Mouse (Mus musculus): Measurements from ENCODE around the gene Wdr66. TPM values are rescaled to one million over a fixed set of nuclear protein-coding genes. Genes with fewer than 3 reads are reported as not detected.
"Not testable (repeated sequence)": the region's sequence is repeated elsewhere in the genome, so short reads cannot be mapped to it uniquely, and the experiment has no call there.

Wdr66 gene
- polyA plus RNA-seq (2015; fragmentation: Nextera tagmentation; extraction: Ambion mirVana) = 0.84 and 1.1 TPM in 2 replicates

DNA sequence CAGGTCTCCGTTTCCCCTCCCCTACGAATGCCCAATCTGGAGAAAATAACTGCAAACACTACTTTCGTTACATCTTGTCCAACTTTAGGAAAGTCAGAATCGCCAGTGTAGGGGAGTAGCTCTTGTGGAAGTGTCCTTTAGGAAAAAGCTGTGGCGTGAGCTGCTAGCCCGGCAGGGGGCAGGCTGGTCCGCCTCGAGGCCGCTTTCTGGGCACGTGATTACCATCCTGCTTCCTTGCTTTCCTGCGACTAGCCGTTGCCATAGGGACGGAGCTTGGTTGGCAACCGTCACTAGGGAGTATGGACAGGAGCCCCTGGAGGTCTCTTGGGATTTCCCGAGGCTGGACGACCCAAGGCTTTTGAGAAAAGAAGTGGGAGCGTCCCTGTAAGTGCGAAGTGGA, at the start of gene Wdr66:
Wdr66 (plus strand) TSS at position 269 of the 400 bp plus-strand sequence.
- 3% methylated on average over 18 of the region's 18 CpGs for WGBS
- peak; percentile 91 for ATAC-seq (ENCODE audit: insufficient read depth, low FRiP score)
- Histone ChIP-seq H3K27ac (ENCODE audit: low read length) (no peak within 1 kb of the TSS), H3K9me3 (replicated peaks; ENCODE audit: control insufficient read depth, low read length) (no peaks in the 10 kb centered on the region), H3K4me3 (replicated peaks; ENCODE audit: low read length) (peak within 1 kb of the TSS; percentile 31), H3K4me2 (ENCODE audit: low read depth, low read length) (peak within 1 kb of the TSS; percentile 61), H3K4me1 (ENCODE audit: control insufficient read depth, insufficient read depth, low read length) (peaks cover 6% of the 10 kb centered on the region; the same call in 1 of the 2 replicates), H3K9ac (ENCODE audit: low read length) (peak within 1 kb of the TSS; percentile 7), H3K36me3 (ENCODE audit: control insufficient read depth, insufficient read depth, low read length) (no peaks in the 10 kb centered on the region), H3K27me3 (ENCODE audit: control insufficient read depth, insufficient read depth, low read length) (no peaks in the 10 kb centered on the region)

- not testable (repeated sequence) for H3K4me3 ChIP-seq (replicated peaks; ENCODE audit: low read length); H3K9ac ChIP-seq (ENCODE audit: low read length); H3K36me3 ChIP-seq (ENCODE audit: control insufficient read depth, insufficient read depth, low read length); H3K4me2 ChIP-seq (ENCODE audit: low read depth, low read length); H3K27ac ChIP-seq (ENCODE audit: low read length); H3K4me1 ChIP-seq (ENCODE audit: control insufficient read depth, insufficient read depth, low read length); ATAC-seq (ENCODE audit: insufficient read depth, low FRiP score); H3K27me3 ChIP-seq (ENCODE audit: control insufficient read depth, insufficient read depth, low read length); H3K9me3 ChIP-seq (replicated peaks; ENCODE audit: control insufficient read depth, low read length)
- 46% methylated on average over 4 of the region's 4 CpGs for WGBS
Measured at GRCm38 (mm10) chr5:123202771-123203170, 49.1 kb upstream of the Wdr66 start.

DNA sequence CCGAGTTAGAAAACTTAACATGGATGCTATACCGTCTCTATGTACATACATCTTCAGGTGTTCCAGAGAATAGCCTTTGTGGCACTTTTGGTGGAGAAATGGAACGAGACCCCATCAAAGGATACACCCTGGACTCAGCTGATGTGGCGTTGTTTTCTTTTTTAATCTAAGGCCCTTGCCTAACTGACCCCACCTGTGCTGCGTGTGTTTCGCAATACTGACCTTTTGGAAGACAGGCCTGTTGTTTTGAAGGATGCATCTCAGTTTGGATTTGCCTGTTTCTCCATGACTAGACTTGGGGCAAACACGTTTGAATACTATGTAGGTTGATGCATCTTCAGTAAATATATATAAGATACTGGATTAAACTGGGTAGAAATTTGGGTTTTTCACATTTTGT, 48.3 kb upstream of the Wdr66 start:
- H3K27me3 ChIP-seq (ENCODE audit: control insufficient read depth, insufficient read depth, low read length); H3K27ac ChIP-seq (ENCODE audit: low read length); H3K9ac ChIP-seq (ENCODE audit: low read length); H3K4me1 ChIP-seq (ENCODE audit: control insufficient read depth, insufficient read depth, low read length); ATAC-seq (ENCODE audit: insufficient read depth, low FRiP score); H3K9me3 ChIP-seq (replicated peaks; ENCODE audit: control insufficient read depth, low read length); H3K4me2 ChIP-seq (ENCODE audit: low read depth, low read length); H3K36me3 ChIP-seq (ENCODE audit: control insufficient read depth, insufficient read depth, low read length); H3K4me3 ChIP-seq (replicated peaks; ENCODE audit: low read length): not testable (repeated sequence)
- 83% methylated on average over 7 of the region's 7 CpGs for WGBS

DNA sequence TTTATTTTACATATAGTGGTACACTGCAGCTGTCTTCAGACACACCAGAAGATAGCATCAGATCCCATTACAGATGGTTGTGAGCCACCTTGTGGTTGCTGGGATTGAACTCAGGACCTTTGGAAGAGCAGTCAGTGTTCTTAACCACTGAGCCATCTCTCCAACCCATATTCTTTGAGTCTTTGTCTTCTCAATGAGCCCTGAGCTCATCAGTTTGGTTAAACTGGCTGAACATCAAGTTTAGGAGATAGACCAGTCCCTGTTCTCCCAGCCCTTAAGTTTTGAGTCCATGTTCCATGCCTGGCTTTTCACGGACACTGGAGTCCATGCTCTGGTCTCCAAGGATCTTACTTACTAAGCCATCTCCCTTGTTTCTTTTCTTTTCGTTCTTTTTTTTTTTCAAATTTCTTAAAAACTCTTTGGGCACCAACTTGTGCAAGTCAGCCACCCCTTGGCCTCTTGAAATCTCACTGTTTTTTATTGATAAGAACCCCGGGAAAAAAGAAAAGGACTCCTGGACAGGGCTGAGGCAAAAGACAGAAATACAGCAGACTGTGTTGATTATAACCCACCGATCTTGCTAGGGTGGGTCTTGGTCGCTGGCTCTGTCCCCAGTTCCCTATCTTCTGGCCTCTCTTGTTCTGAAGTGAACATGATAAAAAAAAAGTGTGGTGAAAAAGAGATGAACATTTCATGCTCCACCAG, 29.4 kb upstream of the Wdr66 start:
- H3K27ac ChIP-seq (ENCODE audit: low read length); H3K4me2 ChIP-seq (ENCODE audit: low read depth, low read length); H3K9ac ChIP-seq (ENCODE audit: low read length); H3K4me1 ChIP-seq (ENCODE audit: control insufficient read depth, insufficient read depth, low read length); H3K36me3 ChIP-seq (ENCODE audit: control insufficient read depth, insufficient read depth, low read length); ATAC-seq (ENCODE audit: insufficient read depth, low FRiP score); H3K9me3 ChIP-seq (replicated peaks; ENCODE audit: control insufficient read depth, low read length); H3K27me3 ChIP-seq (ENCODE audit: control insufficient read depth, insufficient read depth, low read length); H3K4me3 ChIP-seq (replicated peaks; ENCODE audit: low read length): not testable (repeated sequence)
- 76% methylated on average over 3 of the region's 5 CpGs for WGBS

DNA sequence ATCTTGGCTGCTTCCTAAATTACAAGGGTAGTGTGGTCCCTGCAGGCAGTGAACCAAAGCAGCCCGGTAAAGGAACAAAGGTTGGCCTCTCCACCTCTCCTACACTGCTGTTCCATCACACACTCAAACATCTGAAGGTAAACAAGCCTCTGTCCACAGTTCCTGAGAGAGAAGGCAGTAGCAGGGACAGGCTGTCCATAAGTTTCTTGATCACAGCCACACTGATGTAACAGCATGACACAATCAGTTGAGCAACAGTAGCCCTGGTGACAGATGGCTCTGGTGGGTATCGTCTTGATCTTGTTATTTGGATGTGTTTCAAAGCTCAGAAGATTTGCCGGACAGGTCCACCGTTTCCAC, 28.9 kb upstream of the Wdr66 start:
- Histone ChIP-seq H3K27ac (ENCODE audit: low read length) (no peak overlapping the region), H3K9ac (ENCODE audit: low read length) (no peak overlapping the region), H3K9me3 (replicated peaks; ENCODE audit: control insufficient read depth, low read length) (no peaks in the 10 kb centered on the region), H3K27me3 (ENCODE audit: control insufficient read depth, insufficient read depth, low read length) (no peaks in the 10 kb centered on the region), H3K36me3 (ENCODE audit: control insufficient read depth, insufficient read depth, low read length) (no peaks in the 10 kb centered on the region), H3K4me1 (ENCODE audit: control insufficient read depth, insufficient read depth, low read length) (no peaks in the 10 kb centered on the region), H3K4me3 (replicated peaks; ENCODE audit: low read length) (no peak overlapping the region), H3K4me2 (ENCODE audit: low read depth, low read length) (no peak overlapping the region)
- WGBS = 73% methylated on average over 4 of the region's 4 CpGs
- no peak for ATAC-seq (ENCODE audit: insufficient read depth, low FRiP score)

DNA sequence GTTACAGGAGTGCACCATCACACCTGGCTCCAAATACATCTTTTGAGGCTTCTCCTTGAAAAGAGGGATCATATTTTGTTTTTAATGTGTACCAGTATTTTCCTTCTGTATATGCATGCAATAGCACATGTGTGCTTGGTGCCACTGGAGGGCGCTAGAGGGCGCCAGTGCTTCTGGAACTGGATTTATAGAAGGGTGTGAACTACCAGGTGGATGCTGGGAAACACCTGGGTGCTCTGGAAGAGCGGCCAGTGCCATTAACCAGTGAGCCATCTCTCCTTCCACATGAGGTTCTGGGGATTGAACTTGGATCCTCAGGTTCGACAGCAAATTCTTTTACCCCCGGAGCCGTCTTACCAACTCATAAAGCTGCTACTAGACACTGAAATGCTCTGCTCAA, 28.0 kb upstream of the Wdr66 start:
- WGBS = 63% methylated on average over 5 of the region's 6 CpGs
- H3K4me3 ChIP-seq (replicated peaks; ENCODE audit: low read length) = not testable (repeated sequence)

DNA sequence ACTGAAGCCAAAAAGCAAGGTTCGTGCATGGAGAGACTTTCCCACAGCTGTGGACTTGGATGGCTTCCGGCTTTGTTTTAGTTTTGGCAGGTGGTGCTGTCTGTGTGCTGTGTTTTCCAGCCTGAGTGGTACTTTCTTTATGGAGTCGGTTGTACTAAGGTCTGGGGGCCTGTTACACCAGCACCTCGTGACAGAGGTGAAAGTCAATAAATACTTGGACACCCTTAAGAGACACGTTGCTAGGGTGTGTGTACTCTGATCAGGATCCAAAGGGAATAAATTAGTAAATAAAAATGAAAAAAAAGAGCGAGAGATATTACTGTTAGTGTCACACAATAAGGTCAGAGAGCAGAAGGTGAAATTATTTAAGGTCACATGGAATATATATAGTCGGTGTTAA, 25.1 kb upstream of the Wdr66 start:
- WGBS = 82% methylated on average over 7 of the region's 7 CpGs
- Histone ChIP-seq H3K4me3 (replicated peaks; ENCODE audit: low read length) (no peak overlapping the region), H3K9ac (ENCODE audit: low read length) (no peak overlapping the region), H3K4me2 (ENCODE audit: low read depth, low read length) (no peak overlapping the region), H3K36me3 (ENCODE audit: control insufficient read depth, insufficient read depth, low read length) (no peaks in the 10 kb centered on the region), H3K4me1 (ENCODE audit: control insufficient read depth, insufficient read depth, low read length) (peaks cover 5% of the 10 kb centered on the region), H3K27me3 (ENCODE audit: control insufficient read depth, insufficient read depth, low read length) (no peaks in the 10 kb centered on the region), H3K9me3 (replicated peaks; ENCODE audit: control insufficient read depth, low read length) (no peaks in the 10 kb centered on the region), H3K27ac (ENCODE audit: low read length) (no peak overlapping the region)
- ATAC-seq (ENCODE audit: insufficient read depth, low FRiP score) = no peak

More for the DNA sequence above, 28.0 kb upstream of the Wdr66 start:
- not testable (repeated sequence) for H3K27ac ChIP-seq (ENCODE audit: low read length); H3K4me1 ChIP-seq (ENCODE audit: control insufficient read depth, insufficient read depth, low read length); ATAC-seq (ENCODE audit: insufficient read depth, low FRiP score); H3K36me3 ChIP-seq (ENCODE audit: control insufficient read depth, insufficient read depth, low read length); H3K9me3 ChIP-seq (replicated peaks; ENCODE audit: control insufficient read depth, low read length); H3K27me3 ChIP-seq (ENCODE audit: control insufficient read depth, insufficient read depth, low read length); H3K9ac ChIP-seq (ENCODE audit: low read length); H3K4me2 ChIP-seq (ENCODE audit: low read depth, low read length)

GRCm38 (mm10) chr5:123227762-123228523, 24.0 kb upstream of the Wdr66 start:
- no peak overlapping the region for H3K27ac ChIP-seq (ENCODE audit: low read length)
- under 1% methylated on average over 42 of the region's 42 CpGs for WGBS
- H3K27me3 ChIP-seq (ENCODE audit: control insufficient read depth, insufficient read depth, low read length) = no peaks in the 10 kb centered on the region

GRCm38 (mm10) chr5:123228524-123228922, 23.4 kb upstream of the Wdr66 start:
- Histone ChIP-seq H3K27me3 (ENCODE audit: control insufficient read depth, insufficient read depth, low read length) (no peaks in the 10 kb centered on the region), H3K36me3 (ENCODE audit: control insufficient read depth, insufficient read depth, low read length) (no peaks in the 10 kb centered on the region), H3K27ac (ENCODE audit: low read length) (no peak overlapping the region), H3K9ac (ENCODE audit: low read length) (peak overlapping the region; percentile 96), H3K4me1 (ENCODE audit: control insufficient read depth, insufficient read depth, low read length) (peaks cover 5% of the 10 kb centered on the region), H3K4me2 (ENCODE audit: low read depth, low read length) (peak overlapping the region; percentile 65), H3K9me3 (replicated peaks; ENCODE audit: control insufficient read depth, low read length) (no peaks in the 10 kb centered on the region), H3K4me3 (replicated peaks; ENCODE audit: low read length) (peak overlapping the region; percentile 96)
- 5% methylated on average over 15 of the region's 15 CpGs for WGBS
- no peak for ATAC-seq (ENCODE audit: insufficient read depth, low FRiP score)

More at GRCm38 (mm10) chr5:123227762-123228523, 24.0 kb upstream of the Wdr66 start:
- Histone ChIP-seq H3K9ac (ENCODE audit: low read length) (peak overlapping the region; percentile 96), H3K36me3 (ENCODE audit: control insufficient read depth, insufficient read depth, low read length) (no peaks in the 10 kb centered on the region), H3K4me3 (replicated peaks; ENCODE audit: low read length) (peak overlapping the region; percentile 96), H3K4me2 (ENCODE audit: low read depth, low read length) (peak overlapping the region; percentile 65), H3K4me1 (ENCODE audit: control insufficient read depth, insufficient read depth, low read length) (peaks cover 5% of the 10 kb centered on the region), H3K9me3 (replicated peaks; ENCODE audit: control insufficient read depth, low read length) (no peaks in the 10 kb centered on the region)
- peak; percentile 92 for ATAC-seq (ENCODE audit: insufficient read depth, low FRiP score)

Data from stomach, embryonic 16.5 days (tissue).